Mouse (Mus musculus): Measurements from ENCODE around the gene Sugp2.

GRCm38 (mm10) chr8:70197603-70198002 is 36.4 kb upstream of the Sugp2 start:
- TF ChIP-seq ZNF384 (IDR thresholded peaks at IDR 0.05; ENCODE audit: low read depth, low read length), result no peak
- no peak for TF ChIP-seq NRF1 (IDR thresholded peaks at IDR 0.05; ENCODE audit: low read depth, low read length)
- TF ChIP-seq JUN (IDR thresholded peaks at IDR 0.05; ENCODE audit: insufficient read depth, low read depth, low read length), result no peak
- no peak for TF ChIP-seq POLR2A (IDR thresholded peaks at IDR 0.05; ENCODE audit: low read depth, low read length)
- TF ChIP-seq NELFE (IDR thresholded peaks at IDR 0.05; ENCODE audit: low read depth, low read length), result no peak
- no peak for TF ChIP-seq USF2 (conservative IDR thresholded peaks at IDR 0.05; ENCODE audit: low read depth, low read length)
- TF ChIP-seq EP300 (IDR thresholded peaks at IDR 0.05; ENCODE audit: low read length), result no peak
- TF ChIP-seq SMC3 (IDR thresholded peaks at IDR 0.05; ENCODE audit: low read depth, low read length), result no peak
- TF ChIP-seq POLR2AphosphoS2 (IDR thresholded peaks at IDR 0.05; ENCODE audit: low read depth, low read length), result no peak

All from CH12.LX (cell line).